Mouse (Mus musculus): ENCODE results near the gene Traf3ip1.

Traf3ip1 gene

DNA sequence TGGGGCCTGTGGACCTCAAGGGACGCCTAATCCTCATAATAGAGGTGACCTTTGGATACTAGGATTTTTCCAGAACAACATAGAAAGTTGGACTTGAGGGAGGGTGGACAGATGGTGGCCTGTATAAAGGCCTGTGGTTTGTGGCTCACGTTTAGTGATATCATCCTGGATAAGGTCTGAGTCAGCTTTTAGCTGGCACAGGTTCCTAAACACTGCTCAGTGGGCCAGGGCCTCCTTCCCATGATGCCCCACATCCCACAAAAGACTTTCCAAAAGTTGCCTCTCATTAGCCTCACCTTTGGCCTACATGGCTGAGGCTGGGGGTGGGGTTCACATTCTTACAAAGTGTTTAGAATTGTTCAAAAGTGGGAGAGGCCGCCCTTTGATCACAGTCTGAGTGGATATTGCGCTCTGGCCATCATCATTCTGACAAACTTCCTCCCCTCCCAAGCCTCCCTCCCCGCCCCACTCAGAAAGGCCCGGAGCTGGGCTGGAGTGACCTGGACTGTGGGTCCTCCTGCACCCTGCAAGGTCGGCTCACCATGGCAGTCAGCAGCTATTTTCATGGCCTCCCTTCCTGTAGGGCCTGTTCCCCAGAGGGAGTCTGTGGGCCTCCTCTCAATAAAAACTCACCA lies 83.6 kb downstream of the Traf3ip1 start:
- DNase-seq (ENCODE audit: extremely low read depth, low read depth, low spot score): no peak
